ENCODE assay signal across 24 mouse cellular contexts in genomic region chr15:13183661-13184060, GRCm38 (mm10). TPM values are rescaled to one million over a fixed set of nuclear protein-coding genes. Genes with fewer than 3 reads are reported as not detected.
"Had no signal": no experiment of that assay in that cellular context is flagged by ENCODE, and none has a peak within 500 bp of the region (broad histone marks: within the 10 kb centered on the region; RNA-seq: fewer than 3 reads in every experiment).

No protein-coding gene starts in this region.

- H3K9me3 ChIP-seq: limb, embryonic 12.5 days; limb, embryonic 15.5 days; lung, embryonic 15.5 days; midbrain, embryonic 12.5 days; midbrain, embryonic 15.5 days; neural tube, embryonic 13.5 days; stomach, embryonic 15.5 days had no signal

- ATAC-seq: liver, postnatal 0 days; midbrain, embryonic 15.5 days had no signal

- H3K4me1 ChIP-seq: limb, embryonic 12.5 days; limb, embryonic 15.5 days; lung, embryonic 15.5 days; midbrain, embryonic 12.5 days; midbrain, embryonic 15.5 days; neural tube, embryonic 13.5 days; stomach, embryonic 15.5 days had no signal

- H3K9ac ChIP-seq: limb, embryonic 12.5 days; limb, embryonic 15.5 days; liver, embryonic 14.5 days; liver, postnatal 0 days; lung, embryonic 15.5 days; midbrain, embryonic 12.5 days; midbrain, embryonic 15.5 days; neural tube, embryonic 13.5 days; stomach, embryonic 15.5 days had no signal

- H3K27me3 ChIP-seq: limb, embryonic 12.5 days; limb, embryonic 15.5 days; lung, embryonic 15.5 days; midbrain, embryonic 15.5 days; neural tube, embryonic 13.5 days; stomach, embryonic 15.5 days had no signal

- DNase-seq: kidney, postnatal 25 days; layer of hippocampus, adult 9-11 months; liver, postnatal 0 days; lung, postnatal 10 days; lung, postnatal 4 days; retina, postnatal 1 day; right cerebral cortex, postnatal 25 days; spleen, adult 18-20 months; thymus, postnatal 25 days had no signal

- H3K4me3 ChIP-seq: layer of hippocampus, adult 2 months; limb, embryonic 12.5 days; limb, embryonic 15.5 days; lung, embryonic 15.5 days; midbrain, embryonic 12.5 days; midbrain, embryonic 15.5 days; myocyte; neural tube, embryonic 13.5 days; stomach, embryonic 15.5 days had no signal

- H3K27ac ChIP-seq: kidney, postnatal 0 days; layer of hippocampus, adult 2 months; limb, embryonic 12.5 days; limb, embryonic 15.5 days; liver, embryonic 14.5 days; lung, embryonic 15.5 days; midbrain, embryonic 12.5 days; midbrain, embryonic 15.5 days; neural tube, embryonic 13.5 days; stomach, embryonic 15.5 days had no signal

- H3K36me3 ChIP-seq: limb, embryonic 12.5 days; limb, embryonic 15.5 days; lung, embryonic 15.5 days; midbrain, embryonic 12.5 days; midbrain, embryonic 15.5 days; neural tube, embryonic 13.5 days; stomach, embryonic 15.5 days had no signal

- H3K4me2 ChIP-seq: limb, embryonic 12.5 days; limb, embryonic 15.5 days; liver, embryonic 11.5 days; lung, embryonic 15.5 days; midbrain, embryonic 12.5 days; midbrain, embryonic 15.5 days; neural tube, embryonic 13.5 days; stomach, embryonic 15.5 days had no signal

RNA-seq across cellular contexts. Expression of gene Cdh6, which starts 10.2 kb away (rescaled TPM):
- total RNA-seq: megakaryocyte progenitor cell, adult 5-6 weeks; megakaryocyte-erythroid progenitor cell, adult 5-6 weeks; monocyte, adult 5-6 weeks had no signal
